Mouse (Mus musculus): Measurements from ENCODE around the gene Pdcd1lg2. TPM values are rescaled to one million over a fixed set of nuclear protein-coding genes. Genes with fewer than 3 reads are reported as not detected.

Gene Pdcd1lg2
- polyA plus RNA-seq, 1 experiment: not detected

DNA sequence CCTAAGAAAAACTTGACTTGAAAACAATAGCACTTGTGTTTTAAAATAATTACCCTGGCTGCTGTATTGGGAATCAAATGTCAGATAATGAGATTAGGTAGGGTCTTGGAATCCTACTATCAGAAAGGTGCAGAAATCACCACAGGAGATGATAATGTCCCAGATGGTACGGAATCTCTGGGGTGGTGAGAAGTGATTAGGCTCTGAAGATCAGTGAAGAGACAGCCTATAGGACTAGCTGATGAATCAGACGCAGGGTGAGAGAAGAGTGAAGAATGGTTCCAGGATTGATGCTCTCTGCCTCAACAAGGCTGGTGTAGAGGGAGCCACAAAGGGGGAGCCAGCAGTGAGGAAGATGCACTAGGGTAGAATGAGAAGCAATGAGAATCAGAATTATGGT, 6.5 kb downstream of the Pdcd1lg2 start:
- H3K79me2 ChIP-seq (ENCODE audit: control insufficient read depth, insufficient read depth): no peaks in the 10 kb centered on the region
- no peak overlapping the region for H3ac ChIP-seq (ENCODE audit: control insufficient read depth, insufficient read length)
- no peak overlapping the region for H3K4me2 ChIP-seq (ENCODE audit: low read depth)
- no peak overlapping the region for H3K4me3 ChIP-seq
- TF ChIP-seq CEBPB (IDR thresholded peaks at IDR 0.05; ENCODE audit: insufficient read depth, poor library complexity, severe bottlenecking) (no peak), TCF3 (IDR thresholded peaks at IDR 0.05; ENCODE audit: insufficient read length, low read depth) (no peak), MYOG (IDR thresholded peaks at IDR 0.05; ENCODE audit: control insufficient read depth in 1 of 3, insufficient read depth in 1 of 3, insufficient read length in 2 of 3, low read depth in 2 of 3) (no peak), MAX (IDR thresholded peaks at IDR 0.05; ENCODE audit: low read depth) (no peak), POLR2A (IDR thresholded peaks at IDR 0.05; ENCODE audit: insufficient read length, low read depth) (no peak), MYOD1 (IDR thresholded peaks at IDR 0.05; ENCODE audit: control insufficient read depth in 1 of 3, insufficient read length in 2 of 3, low read depth in 2 of 3) (no peak), REST (IDR thresholded peaks at IDR 0.05; ENCODE audit: insufficient read depth, insufficient read length) (no peak), SRF (IDR thresholded peaks at IDR 0.05; ENCODE audit: control insufficient read depth, insufficient read length, low read depth) (no peak), USF1 (IDR thresholded peaks at IDR 0.05; ENCODE audit: low read depth) (no peak), POLR2AphosphoS2 (IDR thresholded peaks at IDR 0.05; ENCODE audit: insufficient read length, low read depth) (no peak), E2F4 (IDR thresholded peaks at IDR 0.05; ENCODE audit: insufficient read depth) (no peak), TCF12 (IDR thresholded peaks at IDR 0.05; ENCODE audit: insufficient read depth, poor library complexity, severe bottlenecking) (no peak)
- peaks cover 5% of the 10 kb centered on the region for H3K27me3 ChIP-seq (ENCODE audit: control insufficient read depth, insufficient read depth, insufficient read length)
- no peaks in the 10 kb centered on the region for H3K36me3 ChIP-seq (ENCODE audit: control insufficient read depth, insufficient read depth)

DNA sequence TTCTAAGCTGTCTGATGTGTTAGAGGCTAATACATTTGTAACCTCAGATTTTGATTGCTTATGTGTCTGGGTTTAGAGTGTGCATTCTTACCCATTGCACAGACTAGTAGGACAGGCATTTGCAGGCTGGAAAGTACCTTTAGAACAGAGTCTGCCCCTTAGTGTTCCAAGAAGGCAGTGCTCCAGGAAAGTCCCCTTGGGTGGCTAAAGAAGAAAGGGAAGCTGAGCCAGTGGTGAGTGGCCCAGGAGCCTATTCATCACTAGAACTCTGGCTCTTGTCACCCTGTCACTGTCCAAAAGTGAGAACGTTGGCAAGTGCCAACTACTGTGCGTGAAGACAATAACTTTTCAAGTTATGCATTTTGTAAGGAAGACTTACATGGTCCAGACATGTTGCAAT, 7.2 kb downstream of the Pdcd1lg2 start:
- Histone ChIP-seq H3K4me3 (no peak overlapping the region), H3K27me3 (ENCODE audit: control insufficient read depth, insufficient read depth, insufficient read length) (peaks cover 5% of the 10 kb centered on the region), H3K36me3 (ENCODE audit: control insufficient read depth, insufficient read depth) (no peaks in the 10 kb centered on the region), H3ac (ENCODE audit: control insufficient read depth, insufficient read length) (no peak overlapping the region), H3K4me2 (ENCODE audit: low read depth) (no peak overlapping the region), H3K79me2 (ENCODE audit: control insufficient read depth, insufficient read depth) (no peaks in the 10 kb centered on the region)
- no peak for TF ChIP-seq TCF12 (IDR thresholded peaks at IDR 0.05; ENCODE audit: insufficient read depth, poor library complexity, severe bottlenecking)
- TF ChIP-seq SRF (IDR thresholded peaks at IDR 0.05; ENCODE audit: control insufficient read depth, insufficient read length, low read depth): no peak
- TF ChIP-seq CEBPB (IDR thresholded peaks at IDR 0.05; ENCODE audit: insufficient read depth, poor library complexity, severe bottlenecking): no peak
- TF ChIP-seq E2F4 (IDR thresholded peaks at IDR 0.05; ENCODE audit: insufficient read depth): no peak
- no peak for TF ChIP-seq USF1 (IDR thresholded peaks at IDR 0.05; ENCODE audit: low read depth)
- no peak for TF ChIP-seq MYOD1 (IDR thresholded peaks at IDR 0.05; ENCODE audit: control insufficient read depth in 1 of 3, insufficient read length in 2 of 3, low read depth in 2 of 3)

DNA sequence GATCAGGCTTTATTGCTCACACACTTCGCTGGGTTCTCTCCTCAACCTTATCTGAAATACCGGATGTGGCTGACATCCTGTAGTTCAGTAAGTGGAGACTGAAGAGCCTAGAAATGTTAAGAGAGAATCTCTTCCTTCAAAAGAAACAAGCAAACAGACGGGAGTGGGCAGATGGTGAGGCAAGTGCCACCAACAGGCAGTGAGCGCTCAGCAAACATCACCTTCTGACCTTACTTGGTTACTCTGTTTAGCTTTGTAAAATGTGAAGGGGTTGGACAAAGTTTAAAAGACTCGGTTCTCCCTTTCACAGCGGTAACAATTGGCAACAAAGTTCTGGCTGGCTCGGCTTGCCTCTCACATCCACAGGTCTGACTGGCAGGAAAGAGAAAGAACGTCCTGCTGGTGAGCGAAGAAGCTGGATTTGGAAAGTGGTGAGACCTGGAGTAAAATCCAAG, 8.0 kb downstream of the Pdcd1lg2 start:
- Histone ChIP-seq H3K79me2 (ENCODE audit: control insufficient read depth, insufficient read depth) (no peaks in the 10 kb centered on the region), H3K4me2 (ENCODE audit: low read depth) (no peak overlapping the region), H3ac (ENCODE audit: control insufficient read depth, insufficient read length) (no peak overlapping the region), H3K27me3 (ENCODE audit: control insufficient read depth, insufficient read depth, insufficient read length) (peaks cover 5% of the 10 kb centered on the region), H3K4me3 (no peak overlapping the region), H3K36me3 (ENCODE audit: control insufficient read depth, insufficient read depth) (no peaks in the 10 kb centered on the region)
- TF ChIP-seq E2F4 (IDR thresholded peaks at IDR 0.05; ENCODE audit: insufficient read depth): no peak
- TF ChIP-seq CEBPB (IDR thresholded peaks at IDR 0.05; ENCODE audit: insufficient read depth, poor library complexity, severe bottlenecking): no peak
- no peak for TF ChIP-seq SRF (IDR thresholded peaks at IDR 0.05; ENCODE audit: control insufficient read depth, insufficient read length, low read depth)
- no peak for TF ChIP-seq MYOG (IDR thresholded peaks at IDR 0.05; ENCODE audit: control insufficient read depth in 1 of 3, insufficient read depth in 1 of 3, insufficient read length in 2 of 3, low read depth in 2 of 3)
- no peak for TF ChIP-seq MAX (IDR thresholded peaks at IDR 0.05; ENCODE audit: low read depth)
- no peak for TF ChIP-seq USF1 (IDR thresholded peaks at IDR 0.05; ENCODE audit: low read depth)
- TF ChIP-seq TCF12 (IDR thresholded peaks at IDR 0.05; ENCODE audit: insufficient read depth, poor library complexity, severe bottlenecking): no peak
- TF ChIP-seq MYOD1 (IDR thresholded peaks at IDR 0.05; ENCODE audit: control insufficient read depth in 1 of 3, insufficient read length in 2 of 3, low read depth in 2 of 3): no peak
- no peak for TF ChIP-seq POLR2A (IDR thresholded peaks at IDR 0.05; ENCODE audit: insufficient read length, low read depth)
- TF ChIP-seq POLR2AphosphoS2 (IDR thresholded peaks at IDR 0.05; ENCODE audit: insufficient read length, low read depth): no peak
- no peak for TF ChIP-seq TCF3 (IDR thresholded peaks at IDR 0.05; ENCODE audit: insufficient read length, low read depth)
- no peak for TF ChIP-seq REST (IDR thresholded peaks at IDR 0.05; ENCODE audit: insufficient read depth, insufficient read length)

DNA sequence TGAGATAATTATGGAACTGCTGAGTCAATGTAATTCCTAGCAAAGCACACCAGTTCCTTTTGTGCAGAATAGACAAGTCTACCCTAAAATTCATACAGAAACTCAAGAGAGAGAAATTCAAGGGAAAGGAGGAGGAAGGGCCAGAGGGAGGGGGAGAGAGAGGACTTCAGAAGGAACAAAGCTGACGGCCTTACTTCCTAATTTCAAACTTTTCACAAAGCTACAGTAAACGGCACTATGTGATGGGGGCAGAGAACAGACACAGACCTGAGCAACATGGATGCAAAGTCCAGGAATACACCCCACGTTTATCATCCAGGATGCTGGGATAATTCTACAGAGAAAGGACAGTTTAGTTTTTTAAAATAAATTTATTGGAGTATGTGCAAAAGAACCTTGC, 8.8 kb downstream of the Pdcd1lg2 start:
- Histone ChIP-seq H3K79me2 (ENCODE audit: control insufficient read depth, insufficient read depth) (no peaks in the 10 kb centered on the region), H3K4me3 (no peak overlapping the region), H3K4me2 (ENCODE audit: low read depth) (no peak overlapping the region), H3K36me3 (ENCODE audit: control insufficient read depth, insufficient read depth) (no peaks in the 10 kb centered on the region), H3K27me3 (ENCODE audit: control insufficient read depth, insufficient read depth, insufficient read length) (peaks cover 5% of the 10 kb centered on the region), H3ac (ENCODE audit: control insufficient read depth, insufficient read length) (no peak overlapping the region)
- TF ChIP-seq MYOG (IDR thresholded peaks at IDR 0.05; ENCODE audit: control insufficient read depth in 1 of 3, insufficient read depth in 1 of 3, insufficient read length in 2 of 3, low read depth in 2 of 3) (no peak), CEBPB (IDR thresholded peaks at IDR 0.05; ENCODE audit: insufficient read depth, poor library complexity, severe bottlenecking) (no peak), TCF3 (IDR thresholded peaks at IDR 0.05; ENCODE audit: insufficient read length, low read depth) (no peak), POLR2A (IDR thresholded peaks at IDR 0.05; ENCODE audit: insufficient read length, low read depth) (no peak), MYOD1 (IDR thresholded peaks at IDR 0.05; ENCODE audit: control insufficient read depth in 1 of 3, insufficient read length in 2 of 3, low read depth in 2 of 3) (no peak), E2F4 (IDR thresholded peaks at IDR 0.05; ENCODE audit: insufficient read depth) (no peak), SRF (IDR thresholded peaks at IDR 0.05; ENCODE audit: control insufficient read depth, insufficient read length, low read depth) (no peak), MAX (IDR thresholded peaks at IDR 0.05; ENCODE audit: low read depth) (no peak), TCF12 (IDR thresholded peaks at IDR 0.05; ENCODE audit: insufficient read depth, poor library complexity, severe bottlenecking) (no peak)

DNA sequence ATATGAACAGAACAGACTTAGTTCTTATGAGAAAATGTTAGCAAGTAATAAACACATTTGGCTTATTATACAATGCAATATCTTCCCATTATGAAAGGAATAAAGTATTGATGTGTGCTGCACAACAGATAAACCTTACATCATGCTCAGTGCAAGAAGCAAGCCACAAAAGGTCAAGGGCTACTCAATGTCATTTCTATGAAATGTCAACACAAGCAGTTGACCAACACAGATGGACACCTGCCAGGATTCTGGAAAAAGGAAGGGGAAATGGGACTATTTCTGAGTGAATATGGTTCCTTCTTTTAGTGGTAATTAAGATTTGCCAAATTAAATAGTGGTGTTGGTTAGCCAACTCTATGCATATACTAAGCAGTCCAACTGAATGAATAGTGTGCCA, 9.2 kb downstream of the Pdcd1lg2 start:
- Histone ChIP-seq H3K4me2 (ENCODE audit: low read depth) (no peak overlapping the region), H3K4me3 (no peak overlapping the region), H3K27me3 (ENCODE audit: control insufficient read depth, insufficient read depth, insufficient read length) (peaks cover 5% of the 10 kb centered on the region), H3K79me2 (ENCODE audit: control insufficient read depth, insufficient read depth) (no peaks in the 10 kb centered on the region), H3K36me3 (ENCODE audit: control insufficient read depth, insufficient read depth) (no peaks in the 10 kb centered on the region), H3ac (ENCODE audit: control insufficient read depth, insufficient read length) (no peak overlapping the region)
- no peak for TF ChIP-seq TCF3 (IDR thresholded peaks at IDR 0.05; ENCODE audit: insufficient read length, low read depth)
- no peak for TF ChIP-seq MYOG (IDR thresholded peaks at IDR 0.05; ENCODE audit: control insufficient read depth in 1 of 3, insufficient read depth in 1 of 3, insufficient read length in 2 of 3, low read depth in 2 of 3)
- no peak for TF ChIP-seq TCF12 (IDR thresholded peaks at IDR 0.05; ENCODE audit: insufficient read depth, poor library complexity, severe bottlenecking)
- TF ChIP-seq MYOD1 (IDR thresholded peaks at IDR 0.05; ENCODE audit: control insufficient read depth in 1 of 3, insufficient read length in 2 of 3, low read depth in 2 of 3): no peak
- TF ChIP-seq POLR2A (IDR thresholded peaks at IDR 0.05; ENCODE audit: insufficient read length, low read depth): no peak
- TF ChIP-seq USF1 (IDR thresholded peaks at IDR 0.05; ENCODE audit: low read depth): no peak
- TF ChIP-seq MAX (IDR thresholded peaks at IDR 0.05; ENCODE audit: low read depth): no peak
- TF ChIP-seq SRF (IDR thresholded peaks at IDR 0.05; ENCODE audit: control insufficient read depth, insufficient read length, low read depth): no peak
- TF ChIP-seq POLR2AphosphoS2 (IDR thresholded peaks at IDR 0.05; ENCODE audit: insufficient read length, low read depth): no peak
- no peak for TF ChIP-seq CEBPB (IDR thresholded peaks at IDR 0.05; ENCODE audit: insufficient read depth, poor library complexity, severe bottlenecking)
- TF ChIP-seq E2F4 (IDR thresholded peaks at IDR 0.05; ENCODE audit: insufficient read depth): no peak
- no peak for TF ChIP-seq REST (IDR thresholded peaks at IDR 0.05; ENCODE audit: insufficient read depth, insufficient read length)
